7 mouse cellular contexts compared by ENCODE assay signal in genomic region chr14:34201231-34202035, GRCm38 (mm10). TPM values are rescaled to one million over a fixed set of nuclear protein-coding genes. Genes with fewer than 3 reads are reported as not detected.
DNase-seq lines count a peak whose midpoint lies in the region; ATAC-seq and TF ChIP-seq lines count a peak whose summit lies in the region.

TSS of gene Gprin2 (minus strand) at chr14:34201653.

- peak within 1 kb of the TSS; percentile 95 for H3K4me2 ChIP-seq in heart, postnatal 0 days (ENCODE audit: low read depth, low read length)
- peak within 1 kb of the TSS; percentile 95 for H3K4me2 ChIP-seq in stomach, embryonic 15.5 days

- WGBS in thymus, adult 2 months: 14% methylated on average over 45 of the region's 52 CpGs
- 6% methylated on average over 27 of the region's 52 CpGs for WGBS in heart, postnatal 0 days
- 6% methylated on average over 38 of the region's 52 CpGs for WGBS in stomach, embryonic 15.5 days

- no peak within 1 kb of the TSS for H3K27ac ChIP-seq in thymus, adult 2 months (ENCODE audit: control insufficient read depth, insufficient read depth, low read length)
- no peak within 1 kb of the TSS for H3K27ac ChIP-seq in heart, postnatal 0 days (ENCODE audit: low read depth)
- H3K27ac ChIP-seq in stomach, embryonic 15.5 days: no peak within 1 kb of the TSS

- peak within 1 kb of the TSS; percentile 37 for H3K4me3 ChIP-seq in thymus, adult 2 months (ENCODE audit: control insufficient read depth, insufficient read depth, low read length)
- H3K4me3 ChIP-seq in heart, postnatal 0 days (ENCODE audit: low read depth, low read length): peak within 1 kb of the TSS; percentile 62
- peak within 1 kb of the TSS; percentile 55 for H3K4me3 ChIP-seq in stomach, embryonic 15.5 days (replicated peaks)

- H3K4me1 ChIP-seq in thymus, adult 2 months (replicated peaks; ENCODE audit: control insufficient read depth, insufficient read depth, low read length): peaks cover 5% of the 10 kb centered on the region; the same call in 1 of the 2 replicates
- H3K4me1 ChIP-seq in heart, postnatal 0 days (ENCODE audit: control insufficient read depth, insufficient read depth): no peaks in the 10 kb centered on the region
- H3K4me1 ChIP-seq in stomach, embryonic 15.5 days: 0 out of 2 replicates have a peak, but pooled peaks cover 4% of the 10 kb centered on the region

- TF ChIP-seq CTCF in thymus, adult 2 months (IDR thresholded peaks at IDR 0.05; ENCODE audit: borderline replicate concordance, control insufficient read depth, extremely low read depth, insufficient read depth, low read length, poor library complexity): no peak
- TF ChIP-seq CTCF in heart, postnatal 0 days (IDR thresholded peaks at IDR 0.05; ENCODE audit: low read depth): no peak

- ATAC-seq in heart, postnatal 0 days (ENCODE audit: insufficient read depth, low read depth): peak; percentile 59
- ATAC-seq in megakaryocyte-erythroid progenitor cell, adult 5-6 weeks (replicated peaks; ENCODE audit: low FRiP score, low TSS enrichment, poor library complexity, severe bottlenecking): 0 out of 2 replicates have a peak, but pooled peaks have one; percentile 26
- ATAC-seq in stomach, embryonic 15.5 days (ENCODE audit: insufficient read depth, low FRiP score, low read depth): peak; percentile 41

- no peak for DNase-seq in thymus, adult 2 months
- no peak for DNase-seq in thymus, adult 18-20 months
- peak; percentile 66 to 80 for DNase-seq in cerebellum, postnatal 14 days
- DNase-seq in heart, postnatal 0 days (ENCODE audit: low spot score): peak; percentile 17
- DNase-seq in kidney, postnatal 25 days: peak; percentile 60 to 66

- no peaks in the 10 kb centered on the region for H3K9me3 ChIP-seq in heart, postnatal 0 days (replicated peaks; ENCODE audit: control insufficient read depth, low read length)
- no peaks in the 10 kb centered on the region for H3K9me3 ChIP-seq in stomach, embryonic 15.5 days

- H3K9ac ChIP-seq in heart, postnatal 0 days (replicated peaks; ENCODE audit: low read depth, low read length): peak within 1 kb of the TSS; percentile 42; the same call in 1 of the 2 replicates
- peak within 1 kb of the TSS; percentile 16; the same call in 1 of the 2 replicates for H3K9ac ChIP-seq in stomach, embryonic 15.5 days

- no peak for TF ChIP-seq POLR2A in thymus, adult 2 months (IDR thresholded peaks at IDR 0.05; ENCODE audit: control insufficient read depth, extremely low read depth, insufficient read depth, low read length, poor library complexity)

- no peak for TF ChIP-seq EP300 in heart, postnatal 0 days (IDR thresholded peaks at IDR 0.05; ENCODE audit: low read depth)

- H3K36me3 ChIP-seq in thymus, adult 2 months (ENCODE audit: control insufficient read depth, insufficient read depth, low read length): no peaks in the 10 kb centered on the region
- H3K36me3 ChIP-seq in heart, postnatal 0 days (replicated peaks; ENCODE audit: control insufficient read depth, insufficient read depth, low read length): no peaks in the 10 kb centered on the region
- no peaks in the 10 kb centered on the region for H3K36me3 ChIP-seq in stomach, embryonic 15.5 days

- H3K27me3 ChIP-seq in thymus, adult 2 months (ENCODE audit: control insufficient read depth, insufficient read depth, low read length): peaks cover 4% of the 10 kb centered on the region; the same call in 1 of the 2 replicates
- peaks cover 24% of the 10 kb centered on the region; the same call in 1 of the 2 replicates for H3K27me3 ChIP-seq in heart, postnatal 0 days (ENCODE audit: control insufficient read depth, insufficient read depth, low read length)
- H3K27me3 ChIP-seq in stomach, embryonic 15.5 days (replicated peaks): 0 out of 2 replicates have a peak, but pooled peaks cover 3% of the 10 kb centered on the region

RNA-seq across cellular contexts. Expression of gene Gprin2, which starts in this region (rescaled TPM):
- 0.05 and 0.08 TPM in 2 replicates for polyA plus RNA-seq in thymus, adult 2 months (2012; rRNA removed)
- total RNA-seq in heart, postnatal 0 days (2014; rRNA removed; ENCODE audit: low replicate concordance): 0.31 and 0.53 TPM in 2 replicates
- polyA plus RNA-seq in heart, postnatal 0 days (2015; fragmentation: Nextera tagmentation; extraction: Ambion mirVana): 0.11 and 0.18 TPM in 2 replicates
- not detected in 2 replicates for total RNA-seq in megakaryocyte-erythroid progenitor cell, adult 5-6 weeks (2014; fragmentation: Nextera tagmentation)
- total RNA-seq in megakaryocyte-erythroid progenitor cell, adult 5-6 weeks (2017): not detected in 2 replicates
- polyA plus RNA-seq in stomach, embryonic 15.5 days (2015; fragmentation: Nextera tagmentation; extraction: Ambion mirVana): 0.40 and 0.60 TPM in 2 replicates

Comparison
In these comparisons a context has a peak if more than half of its experiments do, and no peak if none do; other contexts are left out.
1. Peak in DNase-seq, ATAC-seq, H3K4me3 ChIP-seq, H3K9ac ChIP-seq and H3K4me2 ChIP-seq in heart, postnatal 0 days; RNA of the gene not detected or under 1 TPM.
2. Peak in ATAC-seq in megakaryocyte-erythroid progenitor cell, adult 5-6 weeks; RNA of the gene not detected or under 1 TPM.
3. Peak in ATAC-seq, H3K4me3 ChIP-seq, H3K9ac ChIP-seq and H3K4me2 ChIP-seq in stomach, embryonic 15.5 days; RNA of the gene not detected or under 1 TPM.
4. DNase-seq: peak in cerebellum, postnatal 14 days (2 of 2) and kidney, postnatal 25 days (2 of 2); none in thymus, adult 2 months (single experiment) and thymus, adult 18-20 months (0 of 2).
5. Peak in every context shown above with its lines, with median percentiles within 50 percentile points of each other: H3K4me3 ChIP-seq and ATAC-seq.